Comparison of ENCODE assay signal across 14 mouse cellular contexts in the genomic region with DNA sequence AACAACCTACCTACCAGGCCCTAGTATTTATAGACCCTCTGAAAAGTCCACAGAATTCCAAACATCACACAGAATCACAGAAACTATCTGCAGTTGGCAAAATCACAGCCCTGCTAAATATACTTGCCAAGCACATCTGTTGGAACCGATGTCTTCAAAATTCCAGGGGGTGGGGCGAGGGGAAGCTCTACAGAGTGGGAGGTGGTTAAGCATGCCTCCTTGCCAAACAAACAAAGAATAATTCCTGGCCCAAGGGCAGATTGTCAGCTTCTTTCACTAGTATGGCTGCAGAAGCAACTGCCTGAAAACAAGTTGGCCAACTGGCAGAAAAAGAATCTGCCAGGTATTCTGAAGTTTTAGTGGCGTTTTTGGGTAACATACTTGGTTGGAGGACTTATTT. TPM values are rescaled to one million over a fixed set of nuclear protein-coding genes. Genes with fewer than 3 reads are reported as not detected.
DNase-seq lines count a peak whose midpoint lies in the region; ATAC-seq lines count a peak whose summit lies in the region.
"Had no signal": no experiment of that assay in that cellular context is flagged by ENCODE, and none has a peak within 500 bp of the region (broad histone marks: within the 10 kb centered on the region; RNA-seq: fewer than 3 reads in every experiment).

No protein-coding gene starts in this region.

- H3K4me2 ChIP-seq in heart, embryonic 11.5 days, result no peak overlapping the region
- H3K4me2 ChIP-seq: liver, embryonic 15.5 days had no signal

- no peak overlapping the region for H3K27ac ChIP-seq in heart, embryonic 11.5 days (ENCODE audit: low read depth, low read length)
- H3K27ac ChIP-seq: liver, embryonic 15.5 days had no signal

- DNase-seq in heart, adult 11 months, result peak; percentile 96
- DNase-seq in Muller cell, postnatal 12 days (ENCODE audit: inconsistent ontology term), result peak; percentile 84
- DNase-seq in heart, adult 8-10 months (ENCODE audit: low spot score), result peak; percentile 60
- DNase-seq in kidney, postnatal 4 days, result peak; percentile 14 to 41
- no peak for DNase-seq in thymus, postnatal 4 days
- no peak for DNase-seq in neural tube, embryonic 10.5 days (ENCODE audit: extremely low spot score, low spot score)
- no peak for DNase-seq in ovary, adult 18-20 months (ENCODE audit: low spot score)
- DNase-seq: cerebellum, postnatal 36 days had no signal

- 62% methylated on average over 3 of the region's 3 CpGs for WGBS in heart, embryonic 11.5 days (ENCODE audit: insufficient replicate concordance)

- ATAC-seq in heart, embryonic 11.5 days (replicated peaks; ENCODE audit: insufficient number of reproducible peaks, low FRiP score, low TSS enrichment), result no peak
- ATAC-seq: midbrain, embryonic 16.5 days had no signal

- H3K36me3 ChIP-seq in heart, embryonic 11.5 days (ENCODE audit: control insufficient read depth, insufficient read depth, low read length), result no peaks in the 10 kb centered on the region
- H3K36me3 ChIP-seq: liver, embryonic 15.5 days had no signal

- no peak overlapping the region for H3K9ac ChIP-seq in heart, embryonic 11.5 days (ENCODE audit: low read depth, low read length)
- H3K9ac ChIP-seq: liver, embryonic 15.5 days had no signal

- no peaks in the 10 kb centered on the region for H3K4me1 ChIP-seq in heart, embryonic 11.5 days (ENCODE audit: control insufficient read depth, insufficient read depth, low read length)
- H3K4me1 ChIP-seq: liver, embryonic 15.5 days had no signal

- no peak overlapping the region for H3K4me3 ChIP-seq in heart, embryonic 11.5 days (ENCODE audit: low read depth, low read length)
- H3K4me3 ChIP-seq: liver, embryonic 15.5 days had no signal

- no peaks in the 10 kb centered on the region for H3K27me3 ChIP-seq in heart, embryonic 11.5 days (ENCODE audit: control insufficient read depth, insufficient read depth, low read length)
- H3K27me3 ChIP-seq: liver, embryonic 15.5 days had no signal

- H3K9me3 ChIP-seq in heart, embryonic 11.5 days (replicated peaks; ENCODE audit: control insufficient read depth, low read length), result 0 out of 2 replicates have a peak, but pooled peaks cover 2% of the 10 kb centered on the region
- H3K9me3 ChIP-seq: liver, embryonic 15.5 days had no signal

RNA-seq across cellular contexts. Expression of gene Rnase10, which starts 9.7 kb away (rescaled TPM):
- polyA plus RNA-seq in heart, embryonic 11.5 days (2014; fragmentation: Nextera tagmentation; extraction: Ambion mirVana), result 0.23 and 0.24 TPM in 2 replicates
- under 1 TPM in 3 of 4 experiments, not detected in 1; 0.25 to 0.37 (median 0.27) TPM for total RNA-seq in heart, adult 8-10 months (2022)
- total RNA-seq: gastrocnemius, adult 8-10 months had no signal
- polyA plus RNA-seq: midbrain, embryonic 16.5 days; thymus, postnatal 0 days had no signal

RNA-seq across cellular contexts. Expression of gene Rnase9, which starts 24.4 kb away (rescaled TPM):
- not detected in 2 replicates for polyA plus RNA-seq in heart, embryonic 11.5 days (2014; fragmentation: Nextera tagmentation; extraction: Ambion mirVana)
- not detected for total RNA-seq in heart, adult 8-10 months (2022)
- total RNA-seq: gastrocnemius, adult 8-10 months; left cerebral cortex, postnatal 10 days had no signal
- polyA plus RNA-seq: liver, embryonic 15.5 days; midbrain, embryonic 16.5 days; thymus, postnatal 0 days had no signal

RNA-seq across cellular contexts. Expression of gene Rnase11, which starts 32.7 kb away (rescaled TPM):
- polyA plus RNA-seq in heart, embryonic 11.5 days (2014; fragmentation: Nextera tagmentation; extraction: Ambion mirVana), result not detected in 2 replicates
- not detected for total RNA-seq in heart, adult 8-10 months (2022)
- total RNA-seq: gastrocnemius, adult 8-10 months; left cerebral cortex, postnatal 10 days had no signal
- polyA plus RNA-seq: liver, embryonic 15.5 days; midbrain, embryonic 16.5 days; thymus, postnatal 0 days had no signal

RNA-seq across cellular contexts. Expression of gene Rnase12, which starts 40.2 kb away (rescaled TPM):
- 0.46 TPM in 1 of 2 replicates, not detected in the other for polyA plus RNA-seq in heart, embryonic 11.5 days (2014; fragmentation: Nextera tagmentation; extraction: Ambion mirVana)
- total RNA-seq in heart, adult 8-10 months (2022), result not detected
- total RNA-seq: gastrocnemius, adult 8-10 months; left cerebral cortex, postnatal 10 days had no signal
- polyA plus RNA-seq: midbrain, embryonic 16.5 days had no signal

RNA-seq across cellular contexts. Expression of gene Olfr750, which starts 57.0 kb away (rescaled TPM):
- not detected in 2 replicates for polyA plus RNA-seq in heart, embryonic 11.5 days (2014; fragmentation: Nextera tagmentation; extraction: Ambion mirVana)
- total RNA-seq in heart, adult 8-10 months (2022), result not detected
- total RNA-seq: gastrocnemius, adult 8-10 months; left cerebral cortex, postnatal 10 days had no signal
- polyA plus RNA-seq: liver, embryonic 15.5 days; midbrain, embryonic 16.5 days; thymus, postnatal 0 days had no signal

Comparison
In these comparisons a context has a peak if more than half of its experiments do, and no peak if none do; other contexts are left out.
1. DNase-seq: peak in heart, adult 11 months (single experiment), Muller cell, postnatal 12 days (single experiment), heart, adult 8-10 months (single experiment) and kidney, postnatal 4 days (2 of 2); none in thymus, postnatal 4 days (single experiment), neural tube, embryonic 10.5 days (single experiment) and ovary, adult 18-20 months (single experiment).